In genomic region chr6:128010135-128010971, GRCm38 (mm10) we compare ENCODE assay signal across 10 mouse cellular contexts.
DNase-seq lines count a peak whose midpoint lies in the region; ATAC-seq lines count a peak whose summit lies in the region.
"Had no signal": no experiment of that assay in that cellular context is flagged by ENCODE, and none has a peak within 500 bp of the region (broad histone marks: within the 10 kb centered on the region; RNA-seq: fewer than 3 reads in every experiment).

No protein-coding gene starts in this region.

- no peak overlapping the region for H3K4me3 ChIP-seq in heart, embryonic 12.5 days
- H3K4me3 ChIP-seq in neural tube, embryonic 13.5 days, result no peak overlapping the region
- no peak overlapping the region for H3K4me3 ChIP-seq in intestine, embryonic 16.5 days (ENCODE audit: low read length)
- H3K4me3 ChIP-seq: liver, embryonic 13.5 days had no signal

- no peaks in the 10 kb centered on the region for H3K9me3 ChIP-seq in heart, embryonic 12.5 days (replicated peaks)
- H3K9me3 ChIP-seq in neural tube, embryonic 13.5 days, result no peaks in the 10 kb centered on the region
- H3K9me3 ChIP-seq in intestine, embryonic 16.5 days (ENCODE audit: control insufficient read depth, low read length), result no peaks in the 10 kb centered on the region
- H3K9me3 ChIP-seq: liver, embryonic 13.5 days had no signal

- 73% methylated on average over 11 of the region's 11 CpGs for WGBS in heart, embryonic 12.5 days
- WGBS in neural tube, embryonic 13.5 days, result 47% methylated on average over 11 of the region's 11 CpGs
- 56% methylated on average over 11 of the region's 11 CpGs for WGBS in intestine, embryonic 16.5 days

- H3K36me3 ChIP-seq in heart, embryonic 12.5 days, result peaks cover 3% of the 10 kb centered on the region; the same call in 1 of the 2 replicates
- no peaks in the 10 kb centered on the region for H3K36me3 ChIP-seq in neural tube, embryonic 13.5 days
- no peaks in the 10 kb centered on the region for H3K36me3 ChIP-seq in intestine, embryonic 16.5 days (ENCODE audit: control insufficient read depth, insufficient read depth, low read length)
- H3K36me3 ChIP-seq: liver, embryonic 13.5 days had no signal

- H3K9ac ChIP-seq in heart, embryonic 12.5 days, result peak overlapping the region; percentile 42; the same call in 1 of the 2 replicates
- no peak overlapping the region for H3K9ac ChIP-seq in neural tube, embryonic 13.5 days
- H3K9ac ChIP-seq in intestine, embryonic 16.5 days (ENCODE audit: low read depth, low read length), result peak overlapping the region; percentile 25; the same call in 1 of the 2 replicates
- H3K9ac ChIP-seq: liver, embryonic 13.5 days had no signal

- peaks cover 94% of the 10 kb centered on the region for H3K4me1 ChIP-seq in heart, embryonic 12.5 days (replicated peaks)
- peaks cover 69% of the 10 kb centered on the region for H3K4me1 ChIP-seq in neural tube, embryonic 13.5 days (replicated peaks)
- peaks cover 31% of the 10 kb centered on the region for H3K4me1 ChIP-seq in intestine, embryonic 16.5 days (ENCODE audit: control insufficient read depth, insufficient read depth, low read length)

- ATAC-seq in heart, embryonic 12.5 days (ENCODE audit: insufficient number of reproducible peaks, low FRiP score), result no peak
- ATAC-seq in neural tube, embryonic 13.5 days (ENCODE audit: low read depth), result peak; percentile 47
- peak; percentile 54 for ATAC-seq in intestine, embryonic 16.5 days

- no peak for DNase-seq in heart, adult 8-10 months (ENCODE audit: low spot score)
- DNase-seq in neural tube, embryonic 10.5 days (ENCODE audit: extremely low spot score, low spot score), result no peak
- DNase-seq in urinary bladder, adult 18-20 months (ENCODE audit: low spot score in 2 of 2), result no peak
- DNase-seq in gastrocnemius, postnatal 4 days (ENCODE audit: low spot score in 2 of 2), result no peak
- DNase-seq in layer of hippocampus, postnatal 25 days (ENCODE audit: extremely low spot score in 1 of 2, low spot score in 1 of 2), result no peak
- DNase-seq: kidney, adult 9 months; liver, embryonic 13.5 days had no signal

- no peaks in the 10 kb centered on the region for H3K27me3 ChIP-seq in heart, embryonic 12.5 days (replicated peaks)
- peaks cover 3% of the 10 kb centered on the region; the same call in 1 of the 2 replicates for H3K27me3 ChIP-seq in neural tube, embryonic 13.5 days
- no peaks in the 10 kb centered on the region for H3K27me3 ChIP-seq in intestine, embryonic 16.5 days (replicated peaks; ENCODE audit: control insufficient read depth, insufficient read depth, low read length)
- H3K27me3 ChIP-seq: liver, embryonic 13.5 days had no signal

- no peak overlapping the region for H3K4me2 ChIP-seq in heart, embryonic 12.5 days
- no peak overlapping the region for H3K4me2 ChIP-seq in neural tube, embryonic 13.5 days
- H3K4me2 ChIP-seq in intestine, embryonic 16.5 days (ENCODE audit: low read depth, low read length), result no peak overlapping the region
- H3K4me2 ChIP-seq: liver, embryonic 13.5 days had no signal

- peak overlapping the region; percentile 0; the same call in 1 of the 2 replicates for H3K27ac ChIP-seq in heart, embryonic 12.5 days (ENCODE audit: poor library complexity, severe bottlenecking)
- H3K27ac ChIP-seq in neural tube, embryonic 13.5 days (replicated peaks), result peak overlapping the region; percentile 54
- H3K27ac ChIP-seq in intestine, embryonic 16.5 days (ENCODE audit: low read length), result peak overlapping the region; percentile 45
- H3K27ac ChIP-seq: liver, embryonic 13.5 days had no signal

Comparison
In these comparisons a context has a peak if more than half of its experiments do, and no peak if none do; other contexts are left out.
1. H3K27ac ChIP-seq: peak in every context shown above with its lines; median percentile 54 in neural tube, embryonic 13.5 days; 45 in intestine, embryonic 16.5 days; 0 in heart, embryonic 12.5 days.